Mouse (Mus musculus): ENCODE data around the gene Rassf8. TPM values are rescaled to one million over a fixed set of nuclear protein-coding genes. Genes with fewer than 3 reads are reported as not detected.

The Rassf8 gene
- polyA plus RNA-seq, 1 experiment from 2014 or later = 3.6 TPM

GRCm38 (mm10) chr6:145767637-145768036 is 21.1 kb downstream of the Rassf8 start:
- Histone ChIP-seq H3K27ac (no peak overlapping the region), H3K27me3 (no peaks in the 10 kb centered on the region), H3K36me3 (replicated peaks) (no peaks in the 10 kb centered on the region), H3K9me3 (no peaks in the 10 kb centered on the region), H3K4me2 (no peak overlapping the region), H3K4me1 (peaks cover 12% of the 10 kb centered on the region), H3K9ac (no peak overlapping the region), H3K4me3 (replicated peaks) (no peak overlapping the region)
- 80% methylated on average over 5 of the region's 5 CpGs for WGBS
- no peak for ATAC-seq (ENCODE audit: low FRiP score)

GRCm38 (mm10) chr6:145768671-145769292 is 22.2 kb downstream of the Rassf8 start:
- no peak overlapping the region for H3K4me2 ChIP-seq
- 69% methylated on average over 10 of the region's 10 CpGs for WGBS
- H3K9ac ChIP-seq = no peak overlapping the region
- H3K36me3 ChIP-seq (replicated peaks) = no peaks in the 10 kb centered on the region
- H3K9me3 ChIP-seq = no peaks in the 10 kb centered on the region
- no peak overlapping the region for H3K27ac ChIP-seq
- H3K4me1 ChIP-seq = peaks cover 8% of the 10 kb centered on the region
- ATAC-seq (ENCODE audit: low FRiP score) = peak; percentile 39; the same call in 1 of the 2 replicates
- no peaks in the 10 kb centered on the region for H3K27me3 ChIP-seq
- no peak overlapping the region for H3K4me3 ChIP-seq (replicated peaks)

- Histone ChIP-seq H3K4me1 (peaks cover 8% of the 10 kb centered on the region), H3K36me3 (replicated peaks) (no peaks in the 10 kb centered on the region), H3K4me3 (replicated peaks) (no peak overlapping the region), H3K27me3 (no peaks in the 10 kb centered on the region), H3K9me3 (no peaks in the 10 kb centered on the region), H3K9ac (no peak overlapping the region), H3K4me2 (no peak overlapping the region), H3K27ac (no peak overlapping the region)
- no peak for ATAC-seq (ENCODE audit: low FRiP score)
- WGBS = 67% methylated on average over 11 of the region's 11 CpGs
These were observed 23.3 kb downstream of the Rassf8 start for GRCm38 (mm10) chr6:145769855-145770254.

- ATAC-seq (ENCODE audit: low FRiP score) = no peak
- Histone ChIP-seq H3K36me3 (replicated peaks) (no peaks in the 10 kb centered on the region), H3K27ac (no peak overlapping the region), H3K27me3 (no peaks in the 10 kb centered on the region), H3K4me2 (no peak overlapping the region), H3K4me1 (peaks cover 8% of the 10 kb centered on the region), H3K9me3 (no peaks in the 10 kb centered on the region), H3K4me3 (replicated peaks) (no peak overlapping the region), H3K9ac (no peak overlapping the region)
- 34% methylated on average over 18 of the region's 18 CpGs for WGBS
These were observed 23.9 kb downstream of the Rassf8 start for GRCm38 (mm10) chr6:145770272-145771000.

- Histone ChIP-seq H3K9ac (no peak overlapping the region), H3K27me3 (no peaks in the 10 kb centered on the region), H3K4me2 (no peak overlapping the region), H3K27ac (no peak overlapping the region), H3K9me3 (no peaks in the 10 kb centered on the region), H3K36me3 (replicated peaks) (no peaks in the 10 kb centered on the region), H3K4me1 (peaks cover 8% of the 10 kb centered on the region), H3K4me3 (replicated peaks) (no peak overlapping the region)
- no peak for ATAC-seq (ENCODE audit: low FRiP score)
- WGBS = 89% methylated on average over 2 of the region's 2 CpGs
These were observed 27.9 kb downstream of the Rassf8 start for GRCm38 (mm10) chr6:145774436-145774835.

GRCm38 (mm10) chr6:145776241-145776640 is 29.7 kb downstream of the Rassf8 start:
- Histone ChIP-seq H3K9me3 (no peaks in the 10 kb centered on the region), H3K27me3 (no peaks in the 10 kb centered on the region), H3K9ac (no peak overlapping the region), H3K36me3 (replicated peaks) (no peaks in the 10 kb centered on the region), H3K27ac (no peak overlapping the region), H3K4me3 (replicated peaks) (no peak overlapping the region), H3K4me2 (no peak overlapping the region), H3K4me1 (peaks cover 4% of the 10 kb centered on the region; the same call in 1 of the 2 replicates)
- WGBS = 75% methylated on average over 4 of the region's 4 CpGs
- ATAC-seq (ENCODE audit: low FRiP score) = no peak

- Histone ChIP-seq H3K4me3 (replicated peaks) (no peak overlapping the region), H3K9me3 (no peaks in the 10 kb centered on the region), H3K36me3 (replicated peaks) (no peaks in the 10 kb centered on the region), H3K4me1 (peaks cover 4% of the 10 kb centered on the region; the same call in 1 of the 2 replicates), H3K4me2 (no peak overlapping the region), H3K27ac (no peak overlapping the region), H3K27me3 (no peaks in the 10 kb centered on the region), H3K9ac (no peak overlapping the region)
- WGBS = 12% methylated on average over 6 of the region's 6 CpGs
- peak; percentile 60; the same call in 1 of the 2 replicates for ATAC-seq (ENCODE audit: low FRiP score)
These were observed 32.8 kb downstream of the Rassf8 start for GRCm38 (mm10) chr6:145779383-145779782.

- no peak overlapping the region for H3K4me3 ChIP-seq (replicated peaks)
- peaks cover 4% of the 10 kb centered on the region; the same call in 1 of the 2 replicates for H3K4me1 ChIP-seq
- no peak overlapping the region for H3K9ac ChIP-seq
- H3K27me3 ChIP-seq = no peaks in the 10 kb centered on the region
- ATAC-seq (ENCODE audit: low FRiP score) = no peak
- H3K9me3 ChIP-seq = no peaks in the 10 kb centered on the region
- no peak overlapping the region for H3K27ac ChIP-seq
- no peaks in the 10 kb centered on the region for H3K36me3 ChIP-seq (replicated peaks)
- H3K4me2 ChIP-seq = no peak overlapping the region
- WGBS = 69% methylated on average over 8 of the region's 8 CpGs
These were observed 33.7 kb downstream of the Rassf8 start for GRCm38 (mm10) chr6:145780180-145780802.

- H3K4me2 ChIP-seq = no peak overlapping the region
- H3K4me3 ChIP-seq (replicated peaks) = no peak overlapping the region
- WGBS = 85% methylated on average over 9 of the region's 9 CpGs
- no peak overlapping the region for H3K9ac ChIP-seq
- H3K4me1 ChIP-seq = peaks cover 4% of the 10 kb centered on the region; the same call in 1 of the 2 replicates
- no peak overlapping the region for H3K27ac ChIP-seq
- H3K9me3 ChIP-seq = no peaks in the 10 kb centered on the region
- H3K36me3 ChIP-seq (replicated peaks) = no peaks in the 10 kb centered on the region
- no peaks in the 10 kb centered on the region for H3K27me3 ChIP-seq
- ATAC-seq (ENCODE audit: low FRiP score) = no peak
These were observed 34.7 kb downstream of the Rassf8 start for GRCm38 (mm10) chr6:145781256-145781655.

GRCm38 (mm10) chr6:145781966-145782365 is 35.4 kb downstream of the Rassf8 start:
- 55% methylated on average over 2 of the region's 2 CpGs for WGBS
- H3K9me3 ChIP-seq = no peaks in the 10 kb centered on the region
- no peak overlapping the region for H3K9ac ChIP-seq
- H3K4me3 ChIP-seq (replicated peaks) = no peak overlapping the region
- H3K4me1 ChIP-seq = peaks cover 4% of the 10 kb centered on the region; the same call in 1 of the 2 replicates
- no peak overlapping the region for H3K4me2 ChIP-seq
- no peaks in the 10 kb centered on the region for H3K27me3 ChIP-seq
- H3K27ac ChIP-seq = no peak overlapping the region
- H3K36me3 ChIP-seq (replicated peaks) = no peaks in the 10 kb centered on the region
- no peak for ATAC-seq (ENCODE audit: low FRiP score)

- Histone ChIP-seq H3K4me3 (replicated peaks) (no peak overlapping the region), H3K27ac (no peak overlapping the region), H3K36me3 (replicated peaks) (no peaks in the 10 kb centered on the region), H3K9ac (no peak overlapping the region), H3K9me3 (no peaks in the 10 kb centered on the region), H3K27me3 (no peaks in the 10 kb centered on the region), H3K4me2 (no peak overlapping the region), H3K4me1 (no peaks in the 10 kb centered on the region)
- 89% methylated on average over 2 of the region's 2 CpGs for WGBS
- ATAC-seq (ENCODE audit: low FRiP score) = no peak
These were observed 40.8 kb downstream of the Rassf8 start for GRCm38 (mm10) chr6:145787311-145787710.

- Histone ChIP-seq H3K9me3 (no peaks in the 10 kb centered on the region), H3K4me2 (no peak overlapping the region), H3K4me1 (no peaks in the 10 kb centered on the region), H3K4me3 (replicated peaks) (no peak overlapping the region), H3K36me3 (replicated peaks) (no peaks in the 10 kb centered on the region), H3K27ac (no peak overlapping the region), H3K27me3 (no peaks in the 10 kb centered on the region), H3K9ac (no peak overlapping the region)
- WGBS = 96% methylated on average over 4 of the region's 4 CpGs
- ATAC-seq (ENCODE audit: low FRiP score) = no peak
These were observed 43.2 kb downstream of the Rassf8 start for GRCm38 (mm10) chr6:145789738-145790137.

Data from forebrain, embryonic 12.5 days (tissue).